Mouse (Mus musculus) testis, adult 2 months (tissue): Measurements from ENCODE around the gene Gm525.

Source experiments
- CTCF ChIP-seq: fragments of 200-500 bp; IDR thresholded peaks from 2 replicates; pipeline ENCODE4 v1.5.1; 2012; ENCODE audit warnings: low read depth, mild to moderate bottlenecking, inconsistent platforms, low read length, moderate library complexity; ENCODE audit not compliant: control insufficient read depth, insufficient read depth, insufficient replicate concordance
- POLR2A ChIP-seq: fragments of 200-500 bp; IDR thresholded peaks from 2 replicates; pipeline ENCODE4 v1.6.1; 2012; ENCODE audit warnings: low read depth, mild to moderate bottlenecking, inconsistent platforms, low read length, moderate library complexity; ENCODE audit not compliant: control insufficient read depth

DNA sequence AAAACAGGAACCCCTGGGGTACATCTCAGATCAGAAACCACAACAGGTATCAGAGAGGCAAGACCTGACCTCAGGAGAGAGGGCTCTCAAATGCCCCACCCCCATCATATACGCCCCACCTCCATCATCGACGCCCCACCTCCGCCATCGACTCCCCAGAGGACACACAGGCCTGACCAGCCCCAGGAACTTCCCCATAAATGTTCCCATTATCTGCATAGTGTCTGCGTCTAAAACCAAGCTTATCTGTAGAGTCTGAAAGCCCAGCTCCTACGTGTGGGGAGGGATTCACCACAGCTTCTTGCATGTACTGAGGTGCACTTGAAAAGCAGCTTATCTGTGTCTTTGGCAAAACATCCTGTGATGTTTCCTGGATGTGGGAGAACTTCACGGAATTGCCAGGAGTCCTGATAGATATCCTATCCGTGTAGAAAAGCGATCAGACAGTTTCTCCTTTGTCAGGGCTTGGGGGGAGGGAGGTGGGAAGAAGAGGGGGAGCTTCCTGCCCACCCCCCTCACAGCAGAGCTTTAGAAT, 44.7 kb upstream of the Gm525 start:
- TF ChIP-seq POLR2A = no peak
- TF ChIP-seq CTCF = no peak
